Mouse (Mus musculus) liver, postnatal 0 days (tissue): ENCODE measurements around the gene Macrod1.

ENCODE experiments used
- CTCF ChIP-seq: sonication (generic); IDR thresholded peaks from 2 replicates; pipeline ENCODE4 v1.5.1; 2016; ENCODE audit warnings: antibody characterized with exemption, low read depth
- EP300 ChIP-seq: IDR thresholded peaks from 2 replicates; pipeline ENCODE4 v1.6.1; 2016; ENCODE audit warnings: antibody characterized with exemption, low read depth, mild to moderate bottlenecking

DNA sequence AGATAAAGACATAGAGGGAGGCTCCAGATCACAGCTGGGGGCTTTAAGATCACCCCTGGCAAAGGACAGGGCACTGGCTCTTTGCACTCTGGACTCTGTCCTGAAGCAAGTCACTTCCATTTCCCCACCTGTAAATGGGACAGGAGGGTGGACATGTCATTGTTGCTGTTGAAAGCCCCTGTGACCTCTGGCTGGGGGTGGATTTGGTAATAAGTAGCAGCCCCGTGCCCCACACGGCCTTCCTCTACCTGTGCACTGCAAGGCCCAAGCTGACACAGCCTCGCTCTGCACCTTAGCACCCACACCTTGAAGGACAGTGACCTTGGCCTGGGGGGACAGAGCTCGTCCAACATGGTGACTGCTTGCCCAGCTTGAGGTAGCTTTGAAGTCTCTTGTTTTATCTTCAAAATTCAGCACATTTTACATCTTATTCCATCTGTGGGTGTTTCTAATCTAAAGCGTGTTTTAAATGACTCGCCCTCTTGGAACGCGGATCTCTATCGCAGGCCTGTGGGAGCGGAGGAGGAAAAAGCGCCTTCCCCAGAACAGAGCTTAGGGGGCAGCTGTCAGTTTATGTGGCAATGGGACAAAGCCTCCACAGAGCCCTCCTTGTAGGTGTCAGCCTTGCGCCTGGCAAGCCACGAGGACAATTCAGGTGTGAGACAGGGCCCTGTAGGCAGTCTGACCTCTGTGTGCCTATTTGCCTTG is 121.3 kb downstream of the Macrod1 start:
- no peak for TF ChIP-seq EP300
- TF ChIP-seq CTCF, result no peak
